In genomic region chrX:7790309-7790708, GRCm38 (mm10) we compare ENCODE assay signal across 8 mouse cellular contexts. TPM values are rescaled to one million over a fixed set of nuclear protein-coding genes. Genes with fewer than 3 reads are reported as not detected.
DNase-seq lines count a peak whose midpoint lies in the region; ATAC-seq lines count a peak whose summit lies in the region.

No protein-coding gene starts in this region.

- H3K4me1 ChIP-seq in limb, embryonic 10.5 days = 0 out of 2 replicates have a peak, but pooled peaks cover 5% of the 10 kb centered on the region
- 0 out of 2 replicates have a peak, but pooled peaks cover 3% of the 10 kb centered on the region for H3K4me1 ChIP-seq in stomach, embryonic 16.5 days (ENCODE audit: control insufficient read depth, insufficient read depth, low read length)

- DNase-seq in CD4-positive, CD25-positive, alpha-beta regulatory T cell, adult 2 months (ENCODE audit: low read depth, low spot score) = peak; percentile 5
- DNase-seq in retina, postnatal 1 day = peak; percentile 14
- DNase-seq in retina, embryonic 14.5 days (ENCODE audit: low spot score) = no peak
- no peak for DNase-seq in limb, embryonic 10.5 days (ENCODE audit: low spot score)
- no peak for DNase-seq in B cell, adult 2 months
- DNase-seq in right cerebral cortex, postnatal 4 days = no peak

- H3K27ac ChIP-seq in limb, embryonic 10.5 days = peak overlapping the region; percentile 75; the same call in 1 of the 2 replicates
- peak overlapping the region; percentile 27 for H3K27ac ChIP-seq in stomach, embryonic 16.5 days (ENCODE audit: low read length)

- ATAC-seq in CD4-positive, CD25-positive, alpha-beta regulatory T cell, adult 4 months = no peak
- ATAC-seq in stomach, embryonic 16.5 days (ENCODE audit: insufficient read depth, low FRiP score) = no peak

- H3K4me3 ChIP-seq in limb, embryonic 10.5 days = peak overlapping the region; percentile 60
- H3K4me3 ChIP-seq in stomach, embryonic 16.5 days (replicated peaks; ENCODE audit: low read length) = peak overlapping the region; percentile 66

- 18% methylated on average over 5 of the region's 5 CpGs for WGBS in limb, embryonic 10.5 days
- WGBS in stomach, embryonic 16.5 days = 13% methylated on average over 5 of the region's 5 CpGs

- H3K36me3 ChIP-seq in limb, embryonic 10.5 days = no peaks in the 10 kb centered on the region
- H3K36me3 ChIP-seq in stomach, embryonic 16.5 days (ENCODE audit: control insufficient read depth, insufficient read depth, low read length) = no peaks in the 10 kb centered on the region

- no peaks in the 10 kb centered on the region for H3K27me3 ChIP-seq in limb, embryonic 10.5 days (ENCODE audit: low read depth, poor library complexity, severe bottlenecking)
- H3K27me3 ChIP-seq in stomach, embryonic 16.5 days (ENCODE audit: control insufficient read depth, insufficient read depth, low read length) = no peaks in the 10 kb centered on the region

- H3K4me2 ChIP-seq in stomach, embryonic 16.5 days (ENCODE audit: low read depth, low read length) = peak overlapping the region; percentile 68

- peak overlapping the region; percentile 59 for H3K9ac ChIP-seq in stomach, embryonic 16.5 days (ENCODE audit: low read length)

- no peaks in the 10 kb centered on the region for H3K9me3 ChIP-seq in limb, embryonic 10.5 days (replicated peaks)
- H3K9me3 ChIP-seq in stomach, embryonic 16.5 days (replicated peaks; ENCODE audit: control insufficient read depth, low read length) = no peaks in the 10 kb centered on the region

RNA-seq across cellular contexts. Expression of gene Gripap1, which starts 0.7 kb away (rescaled TPM):
- 10 to 100 TPM; 58.7 to 98.2 TPM for polyA plus RNA-seq in CD4-positive, CD25-positive, alpha-beta regulatory T cell, adult 4 months (2017; shearing (Covaris generic))
- polyA plus RNA-seq in limb, embryonic 10.5 days (2016; fragmentation: Nextera tagmentation; extraction: Ambion mirVana) = 29.5 and 36.3 TPM in 2 replicates
- polyA plus RNA-seq in stomach, embryonic 16.5 days (2015; fragmentation: Nextera tagmentation; extraction: Ambion mirVana) = 42.4 and 47.8 TPM in 2 replicates

RNA-seq across cellular contexts. Expression of gene Tfe3, which starts 27.9 kb away (rescaled TPM):
- polyA plus RNA-seq in CD4-positive, CD25-positive, alpha-beta regulatory T cell, adult 4 months (2017; shearing (Covaris generic)) = 10 to 100 TPM in 1 of 2 experiments, 1 to 10 TPM in 1; 8.5 to 14.4 TPM
- 26.0 and 26.8 TPM in 2 replicates for polyA plus RNA-seq in limb, embryonic 10.5 days (2016; fragmentation: Nextera tagmentation; extraction: Ambion mirVana)
- polyA plus RNA-seq in stomach, embryonic 16.5 days (2015; fragmentation: Nextera tagmentation; extraction: Ambion mirVana) = 21.7 and 25.2 TPM in 2 replicates

RNA-seq across cellular contexts. Expression of gene Kcnd1, which starts 31.8 kb away (rescaled TPM):
- under 1 TPM; 0.63 to 0.72 TPM for polyA plus RNA-seq in CD4-positive, CD25-positive, alpha-beta regulatory T cell, adult 4 months (2017; shearing (Covaris generic))
- 0.85 and 1.2 TPM in 2 replicates for polyA plus RNA-seq in limb, embryonic 10.5 days (2016; fragmentation: Nextera tagmentation; extraction: Ambion mirVana)
- polyA plus RNA-seq in stomach, embryonic 16.5 days (2015; fragmentation: Nextera tagmentation; extraction: Ambion mirVana) = 1.7 and 2.0 TPM in 2 replicates

RNA-seq across cellular contexts. Expression of gene Ccdc120, which starts 39.6 kb away (rescaled TPM):
- polyA plus RNA-seq in CD4-positive, CD25-positive, alpha-beta regulatory T cell, adult 4 months (2017; shearing (Covaris generic)) = under 1 TPM; 0.20 to 0.52 TPM
- 21.8 and 21.9 TPM in 2 replicates for polyA plus RNA-seq in limb, embryonic 10.5 days (2016; fragmentation: Nextera tagmentation; extraction: Ambion mirVana)
- polyA plus RNA-seq in stomach, embryonic 16.5 days (2015; fragmentation: Nextera tagmentation; extraction: Ambion mirVana) = 17.9 and 18.2 TPM in 2 replicates

RNA-seq across cellular contexts. Expression of gene Otud5, which starts 50.9 kb away (rescaled TPM):
- 10 to 100 TPM; 13.7 to 28.6 TPM for polyA plus RNA-seq in CD4-positive, CD25-positive, alpha-beta regulatory T cell, adult 4 months (2017; shearing (Covaris generic))
- 41.4 and 47.5 TPM in 2 replicates for polyA plus RNA-seq in limb, embryonic 10.5 days (2016; fragmentation: Nextera tagmentation; extraction: Ambion mirVana)
- 25.3 and 28.6 TPM in 2 replicates for polyA plus RNA-seq in stomach, embryonic 16.5 days (2015; fragmentation: Nextera tagmentation; extraction: Ambion mirVana)

Comparison
In these comparisons a context has a peak if more than half of its experiments do, and no peak if none do; other contexts are left out.
1. DNase-seq: peak in CD4-positive, CD25-positive, alpha-beta regulatory T cell, adult 2 months (single experiment) and retina, postnatal 1 day (single experiment); none in retina, embryonic 14.5 days (single experiment), limb, embryonic 10.5 days (single experiment), B cell, adult 2 months (0 of 2) and right cerebral cortex, postnatal 4 days (single experiment).